Mouse (Mus musculus) liver, adult 2 months (tissue): Measurements from ENCODE around the gene Fcna.

Source experiments
- CTCF ChIP-seq: fragments of 200-500 bp; IDR thresholded peaks from 2 replicates; pipeline ENCODE4 v1.5.1; 2011; ENCODE audit warnings: low read depth, low read length, control low read depth
- POLR2A ChIP-seq: fragments of 200-500 bp; IDR thresholded peaks from 2 replicates; pipeline ENCODE4 v1.6.1; 2011; ENCODE audit warnings: low read length, control low read depth; ENCODE audit not compliant: insufficient read depth; ENCODE audit errors: extremely low read depth

- TF ChIP-seq CTCF (no peak), POLR2A (no peak)
Observed at GRCm38 (mm10) chr2:25666516-25666915, 38.7 kb upstream of the Fcna start.
